Mouse (Mus musculus) heart, postnatal 4 days (tissue): ENCODE results near the gene Zdhhc1. TPM values are rescaled to one million over a fixed set of nuclear protein-coding genes. Genes with fewer than 3 reads are reported as not detected.
A peak's percentile ranks its signal among the peaks of the same experiment; 100 is the strongest.

Experiments
- DNase-seq: peaks from one replicate; pipeline ENCODE4 v3.0.0; 2021
- total RNA-seq, 2 experiments: library from RNA; stranded (reverse); gene quantifications; 2 replicates each; pipeline ENCODE4 v1.2.3; 2021

Gene Zdhhc1
- total RNA-seq, 2 experiments from 2014 or later, result 14.6 to 15.9 TPM

GRCm38 (mm10) chr8:105476161-105476560 lies 20.5 kb downstream of the Zdhhc1 start:
- no peak for DNase-seq

GRCm38 (mm10) chr8:105475742-105476141 lies 21.0 kb downstream of the Zdhhc1 start:
- no peak for DNase-seq

- DNase-seq, result peak; percentile 77
These were observed 21.4 kb downstream of the Zdhhc1 start for GRCm38 (mm10) chr8:105475254-105475653.

GRCm38 (mm10) chr8:105474680-105475079 lies 22.0 kb downstream of the Zdhhc1 start:
- DNase-seq, result no peak

GRCm38 (mm10) chr8:105473816-105474606 lies 22.7 kb downstream of the Zdhhc1 start:
- DNase-seq, result peak; percentile 80

- no peak for DNase-seq
These were observed 23.7 kb downstream of the Zdhhc1 start for GRCm38 (mm10) chr8:105472983-105473382.

- DNase-seq, result no peak
These were observed 24.2 kb downstream of the Zdhhc1 start for GRCm38 (mm10) chr8:105472414-105472932.

GRCm38 (mm10) chr8:105471314-105472015 lies 25.2 kb downstream of the Zdhhc1 start, which contains the start of gene Tppp3:
Tppp3 (minus strand) TSS chr8:105471526.
- DNase-seq, result peak; percentile 98

GRCm38 (mm10) chr8:105470681-105471313 lies 25.9 kb downstream of the Zdhhc1 start:
- DNase-seq, result no peak

GRCm38 (mm10) chr8:105470262-105470661 lies 26.4 kb downstream of the Zdhhc1 start:
- no peak for DNase-seq

- DNase-seq, result no peak
These were observed 26.9 kb downstream of the Zdhhc1 start for GRCm38 (mm10) chr8:105469816-105470215.

GRCm38 (mm10) chr8:105469041-105469695 lies 27.5 kb downstream of the Zdhhc1 start:
- peak; percentile 57 for DNase-seq

- DNase-seq, result no peak
These were observed 28.5 kb downstream of the Zdhhc1 start for GRCm38 (mm10) chr8:105468002-105468720.

- no peak for DNase-seq
These were observed 29.2 kb downstream of the Zdhhc1 start for GRCm38 (mm10) chr8:105467396-105467985.

- peak; percentile 72 for DNase-seq
These were observed 29.9 kb downstream of the Zdhhc1 start for GRCm38 (mm10) chr8:105466700-105467291.

GRCm38 (mm10) chr8:105466246-105466645 lies 30.5 kb downstream of the Zdhhc1 start:
- DNase-seq, result no peak

- DNase-seq, result peak; percentile 63
These were observed 32.1 kb downstream of the Zdhhc1 start for GRCm38 (mm10) chr8:105464595-105464994.

GRCm38 (mm10) chr8:105461085-105461803 lies 35.5 kb downstream of the Zdhhc1 start:
- no peak for DNase-seq

GRCm38 (mm10) chr8:105455218-105455617 lies 41.5 kb downstream of the Zdhhc1 start:
- DNase-seq, result no peak

- no peak for DNase-seq
These were observed 42.6 kb downstream of the Zdhhc1 start for GRCm38 (mm10) chr8:105454088-105454487.
